Mouse (Mus musculus): Measurements from ENCODE around the gene Fam118b.

Gene Fam118b

GRCm38 (mm10) chr9:35267146-35267975 is at the start of gene Fam118b, which contains the start of gene Rpusd4:
Gene Fam118b, minus strand, starts transcription at chr9:35267805.
Gene Rpusd4, plus strand, starts transcription at chr9:35267865.
- in situ Hi-C loops (cut with MboI; ENCODE audit: low sequenced_read_pairs) = no loop called here

DNA sequence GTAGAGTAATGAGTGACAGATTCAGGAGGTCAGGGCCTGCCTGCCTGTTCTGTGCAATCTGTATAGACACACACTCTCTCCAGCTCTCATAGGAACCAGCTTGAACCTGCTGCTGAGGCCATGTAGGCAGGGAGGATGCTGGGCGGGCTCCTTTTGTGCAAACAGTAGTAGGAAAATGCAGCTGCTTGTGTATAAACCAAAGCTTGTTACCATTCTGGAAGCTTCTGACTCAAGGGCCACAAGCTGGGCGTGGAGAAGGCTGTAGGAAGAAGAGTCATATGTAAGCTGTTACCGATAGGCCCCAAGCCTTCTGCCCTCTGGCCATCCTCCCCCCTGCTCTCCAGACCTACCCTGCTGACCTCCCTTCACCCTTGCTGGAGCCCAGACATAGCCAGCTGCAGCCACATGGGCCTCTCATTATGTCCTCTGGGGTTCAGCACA is 49.2 kb upstream of the Fam118b start:
- in situ Hi-C loops (cut with MboI; ENCODE audit: low sequenced_read_pairs) = no loop called here

- in situ Hi-C loops (cut with MboI; ENCODE audit: low sequenced_read_pairs) = no loop called here
Observed at GRCm38 (mm10) chr9:35314254-35314653, 46.6 kb upstream of the Fam118b start.

GRCm38 (mm10) chr9:35313601-35314000 is 46.0 kb upstream of the Fam118b start:
- in situ Hi-C loops (cut with MboI; ENCODE audit: low sequenced_read_pairs) = no loop called here

DNA sequence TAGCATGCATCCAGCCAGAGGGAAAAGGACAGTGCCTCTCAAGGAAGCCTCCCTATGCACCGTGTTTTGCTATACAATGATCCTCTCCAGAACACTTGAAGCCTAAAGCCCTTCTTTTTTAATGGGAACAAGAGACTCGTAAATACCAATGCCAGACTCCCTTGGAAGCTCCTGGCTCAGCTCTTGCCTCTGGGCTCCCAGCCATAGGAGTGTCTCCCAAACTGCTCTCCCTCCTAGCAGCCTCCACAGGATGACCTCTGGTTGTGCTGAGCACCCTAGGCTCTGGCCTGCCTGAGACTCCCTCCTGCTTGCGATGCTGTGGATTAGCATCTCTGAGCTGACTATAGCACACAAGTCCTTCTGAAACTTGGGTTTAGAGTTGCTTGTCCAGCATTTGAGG is 44.9 kb upstream of the Fam118b start:
- in situ Hi-C loops (cut with MboI; ENCODE audit: low sequenced_read_pairs) = no loop called here

DNA sequence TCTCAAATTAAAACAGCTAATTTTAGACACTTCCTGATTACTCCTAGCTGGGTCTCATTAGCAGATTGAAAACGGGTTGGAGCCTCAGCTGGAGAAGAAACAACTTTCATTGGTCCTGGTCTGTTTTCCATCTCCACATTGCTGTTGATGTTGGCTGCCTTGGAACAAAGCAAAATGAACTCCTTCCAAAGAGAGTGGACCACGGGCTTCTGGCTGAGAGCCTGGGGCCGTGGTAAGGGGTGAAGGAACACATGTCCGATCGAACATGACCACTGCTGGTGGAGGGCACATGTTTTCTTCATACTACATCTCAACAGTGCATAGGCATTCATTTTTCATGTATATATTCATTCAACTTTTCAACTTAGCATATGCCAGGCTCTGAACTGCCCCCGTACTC is 42.8 kb upstream of the Fam118b start:
- in situ Hi-C loops (cut with MboI; ENCODE audit: low sequenced_read_pairs) = no loop called here

DNA sequence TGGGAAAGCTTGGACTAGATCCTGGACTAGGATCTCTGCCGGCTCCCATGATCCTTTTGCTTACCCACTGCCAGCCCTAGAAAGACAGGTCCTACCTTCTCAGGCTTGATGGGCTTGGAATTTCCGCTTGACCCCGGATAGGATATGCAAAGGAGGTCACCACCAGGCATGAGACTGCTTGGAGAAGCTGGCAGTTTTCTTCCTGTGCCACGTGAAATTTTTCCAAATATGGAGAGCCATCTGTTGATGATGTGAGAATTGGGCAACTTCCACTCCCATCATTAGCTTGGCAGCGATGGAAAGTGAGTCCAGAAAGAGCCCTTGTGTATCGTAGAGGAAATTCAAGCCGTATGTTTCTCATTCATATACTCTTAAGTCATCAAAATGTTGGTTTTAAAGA is 39.9 kb upstream of the Fam118b start:
- in situ Hi-C loops (cut with MboI; ENCODE audit: low sequenced_read_pairs) = no loop called here

- in situ Hi-C loops (cut with MboI; ENCODE audit: low sequenced_read_pairs) = no loop called here
Observed at GRCm38 (mm10) chr9:35302172-35302571, 34.6 kb upstream of the Fam118b start.

- in situ Hi-C loops (cut with MboI; ENCODE audit: low sequenced_read_pairs) = no loop called here
Observed at GRCm38 (mm10) chr9:35297791-35298190, 30.2 kb upstream of the Fam118b start.

GRCm38 (mm10) chr9:35293465-35293864 is 25.9 kb upstream of the Fam118b start:
- in situ Hi-C loops (cut with MboI; ENCODE audit: low sequenced_read_pairs) = no loop called here

DNA sequence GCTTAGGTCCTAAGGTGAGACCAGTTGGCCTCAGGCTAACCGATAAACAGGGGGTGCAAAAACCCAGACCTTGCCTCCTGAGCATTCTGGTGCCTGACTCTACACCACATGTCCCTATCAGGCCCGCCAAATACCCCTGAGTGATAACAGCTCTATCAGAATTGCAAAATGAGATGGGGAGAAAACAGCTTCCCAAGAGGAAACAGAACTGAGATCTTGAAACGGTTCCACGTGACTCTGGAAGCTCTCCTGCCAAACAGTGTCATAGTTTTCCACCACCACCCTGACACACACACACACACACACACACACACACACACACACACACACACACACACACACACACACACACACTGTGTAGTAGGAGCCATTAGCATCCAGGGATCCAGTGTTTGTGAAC is 23.3 kb upstream of the Fam118b start:
- in situ Hi-C loops (cut with MboI; ENCODE audit: low sequenced_read_pairs) = no loop called here

- in situ Hi-C loops (cut with MboI; ENCODE audit: low sequenced_read_pairs) = no loop called here
Observed at GRCm38 (mm10) chr9:35290417-35290816, 22.8 kb upstream of the Fam118b start.

GRCm38 (mm10) chr9:35289992-35290391 is 22.4 kb upstream of the Fam118b start:
- in situ Hi-C loops (cut with MboI; ENCODE audit: low sequenced_read_pairs) = no loop called here

- in situ Hi-C loops (cut with MboI; ENCODE audit: low sequenced_read_pairs) = no loop called here
Observed at GRCm38 (mm10) chr9:35286351-35286750, 18.7 kb upstream of the Fam118b start.

GRCm38 (mm10) chr9:35284351-35284750 is 16.7 kb upstream of the Fam118b start:
- in situ Hi-C loops (cut with MboI; ENCODE audit: low sequenced_read_pairs) = loop anchor here (5.0 kb wide), 1 partner anchor 253 kb away; no protein-coding TSS in a partner anchor

DNA sequence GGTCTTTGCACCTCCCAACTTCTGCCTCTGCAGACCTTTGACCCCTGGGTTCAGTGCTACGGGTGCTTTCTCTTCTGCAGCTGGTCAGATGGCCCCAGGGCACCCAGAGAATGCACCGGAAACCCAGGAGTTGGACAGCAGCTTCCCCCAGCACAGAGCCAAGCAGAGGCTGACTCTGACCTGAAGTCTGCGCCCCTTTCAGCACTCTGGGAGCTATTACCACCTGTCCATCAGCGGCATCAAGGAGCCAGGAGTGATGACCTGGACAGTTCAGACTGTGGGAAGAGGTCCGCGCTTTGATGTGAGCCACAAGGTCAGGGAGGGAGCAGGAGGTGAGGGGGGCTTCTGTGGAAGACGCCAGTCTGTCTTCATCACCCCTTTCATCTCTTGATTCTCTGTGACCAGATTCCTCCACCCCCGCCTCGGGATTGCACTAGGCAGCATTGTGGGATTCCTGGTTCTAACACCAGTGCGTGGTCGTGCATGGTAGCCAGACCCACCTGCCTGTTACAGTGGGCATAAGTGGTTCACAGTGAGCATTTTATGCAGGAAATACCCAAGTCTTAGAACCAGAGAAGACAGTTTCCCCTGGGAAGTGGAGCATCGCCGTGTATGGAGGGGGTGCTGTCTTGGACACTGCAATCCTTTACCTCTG is 15.9 kb upstream of the Fam118b start:
- in situ Hi-C loops (cut with MboI; ENCODE audit: low sequenced_read_pairs) = loop anchor here (5.0 kb wide), 1 partner anchor 254 kb away; no protein-coding TSS in a partner anchor

DNA sequence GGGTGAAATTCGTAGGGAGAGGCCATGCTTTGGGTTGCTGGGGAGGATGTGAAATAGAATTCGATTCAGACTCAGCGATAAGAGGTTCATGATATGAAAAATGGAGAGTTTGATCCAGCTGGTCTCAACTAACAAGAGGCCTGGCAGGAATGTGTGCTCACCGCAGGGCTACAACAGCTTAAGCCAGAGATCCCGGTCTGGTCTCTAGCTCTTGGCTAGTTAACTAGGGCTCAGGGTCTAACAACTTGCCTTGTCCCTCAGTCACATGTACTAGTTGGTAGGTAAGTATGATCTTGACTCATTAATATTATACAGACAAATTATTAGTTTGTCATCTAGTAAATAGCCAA is 15.2 kb upstream of the Fam118b start:
- in situ Hi-C loops (cut with MboI; ENCODE audit: low sequenced_read_pairs) = loop anchor here (5.0 kb wide), 1 partner anchor 254 kb away; no protein-coding TSS in a partner anchor

DNA sequence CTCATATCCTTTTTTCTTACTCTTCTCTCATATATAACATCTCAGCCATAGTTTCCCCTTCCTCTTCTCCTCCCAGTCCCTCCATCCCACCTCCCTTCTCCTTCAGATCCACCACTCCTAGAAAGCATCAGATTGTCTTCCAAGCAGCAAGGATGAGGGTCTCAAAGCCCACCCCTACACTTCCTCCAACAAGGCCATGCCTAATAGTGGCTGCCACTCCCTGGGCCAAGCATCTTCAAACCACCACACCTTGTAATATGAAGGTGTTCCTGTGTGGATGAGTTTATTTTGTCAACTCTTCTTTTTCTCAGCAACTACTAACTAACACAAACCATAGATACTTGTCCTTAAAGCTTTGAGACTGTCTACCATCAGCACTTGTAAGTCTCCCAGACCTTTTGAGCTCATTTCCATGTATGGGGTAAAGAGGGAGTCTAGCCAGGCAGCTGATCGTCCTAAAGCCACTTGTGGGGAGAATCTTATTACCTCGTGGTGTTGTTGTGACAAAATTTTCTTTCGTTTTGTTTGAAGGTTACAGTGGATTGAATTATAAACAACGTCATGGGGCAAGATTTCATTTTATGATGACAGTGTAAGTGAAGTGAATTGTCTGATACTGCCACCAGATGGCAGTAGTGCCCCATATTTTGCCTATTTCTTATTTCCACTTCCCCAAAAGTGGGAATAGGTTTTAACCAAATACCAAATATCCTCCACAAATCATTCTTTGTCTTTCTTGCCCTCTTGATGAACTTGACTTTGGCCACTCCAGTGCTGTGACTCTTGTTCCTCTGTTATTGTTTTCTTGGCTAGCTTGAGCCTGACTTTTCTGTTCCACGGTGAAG is 14.6 kb upstream of the Fam118b start:
- in situ Hi-C loops (cut with MboI; ENCODE audit: low sequenced_read_pairs) = loop anchor here (5.0 kb wide), 1 partner anchor 255 kb away; no protein-coding TSS in a partner anchor

- in situ Hi-C loops (cut with MboI; ENCODE audit: low sequenced_read_pairs) = no loop called here
Observed at GRCm38 (mm10) chr9:35278451-35278850, 10.8 kb upstream of the Fam118b start.

DNA sequence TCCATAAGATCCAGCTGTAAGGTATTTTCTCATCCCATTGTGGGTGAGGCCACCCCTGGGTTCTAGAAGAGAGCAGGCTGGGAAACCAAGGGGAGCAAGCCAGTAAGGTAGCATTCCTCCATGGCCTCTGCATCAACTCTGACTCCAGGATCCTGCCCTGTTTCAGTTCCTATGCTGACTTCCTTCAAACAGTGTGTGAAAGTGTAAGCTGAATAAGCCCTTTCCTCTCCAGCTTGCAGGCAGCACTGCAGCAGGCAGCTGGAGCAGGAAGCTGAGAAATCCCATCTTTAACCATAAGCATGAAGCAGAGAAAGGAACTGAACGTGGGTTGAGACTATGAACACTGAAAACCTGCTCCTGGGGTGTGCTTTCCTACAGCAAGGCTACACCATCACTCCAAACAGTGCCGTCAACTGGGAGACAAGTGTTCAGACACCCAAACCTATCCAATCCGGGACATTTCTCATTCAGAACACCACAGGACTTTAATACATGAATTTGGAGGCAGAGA is 10.3 kb upstream of the Fam118b start:
- in situ Hi-C loops (cut with MboI; ENCODE audit: low sequenced_read_pairs) = no loop called here

Measured in CH12F3 (cell line).